Mouse (Mus musculus) forebrain, embryonic 10.5 days (tissue): Measurements from ENCODE around the gene Hpca. TPM values are rescaled to one million over a fixed set of nuclear protein-coding genes. Genes with fewer than 3 reads are reported as not detected.

Source experiments
- DNase-seq: peaks from one replicate; pipeline ENCODE4 v3.0.0-alpha.2; 2017; ENCODE audit warnings: low spot score; ENCODE audit errors: extremely low spot score
- H3K27ac ChIP-seq: fragments of 300-500 bp; sonication (generic); 2 replicates; pipeline ENCODE4 v1.5.1; 2016; ENCODE audit warnings: mild to moderate bottlenecking
- H3K27me3 ChIP-seq: fragments of 300-500 bp; sonication (generic); 2 replicates; pipeline ENCODE4 v1.6.1; 2016; ENCODE audit warnings: mild to moderate bottlenecking; ENCODE audit not compliant: poor library complexity, severe bottlenecking
- H3K36me3 ChIP-seq: fragments of 300-500 bp; sonication (generic); replicated peaks from 2 replicates; pipeline ENCODE4 v1.6.1; 2016; ENCODE audit warnings: mild to moderate bottlenecking, moderate library complexity
- H3K4me1 ChIP-seq: fragments of 300-500 bp; sonication (generic); 2 replicates; pipeline ENCODE4 v1.6.1; 2016
- H3K4me3 ChIP-seq: fragments of 300-500 bp; sonication (generic); 2 replicates; pipeline ENCODE4 v1.5.1; 2016; ENCODE audit warnings: mild to moderate bottlenecking, moderate library complexity
- H3K9me3 ChIP-seq: fragments of 300-500 bp; sonication (generic); 2 replicates; pipeline ENCODE4 v1.6.1; 2016; ENCODE audit warnings: mild to moderate bottlenecking, moderate library complexity
- WGBS: fragments of 180-500 bp; shearing (Covaris S2); methylation state at CpG from one replicate; pipeline ENCODE4 v1.1.7; 2016; 5-methylcytosine and 5-hydroxymethylcytosine counted together
- polyA plus RNA-seq: library from polyadenylated mRNA; unstranded; fragments of >200 nt; fragmentation: Nextera tagmentation; extraction: Ambion mirVana; gene quantifications from 2 replicates; pipeline ENCODE4 v1.2.1, GENCODE M21; 2016

Hpca gene
- polyA plus RNA-seq, 1 experiment from 2014 or later = 0.43 TPM

GRCm38 (mm10) chr4:129113083-129113988 lies 8.5 kb downstream of the Hpca start:
- Histone ChIP-seq H3K27ac (peak overlapping the region; percentile 74; the same call in 1 of the 2 replicates), H3K4me3 (peak overlapping the region; percentile 18; the same call in 1 of the 2 replicates), H3K9me3 (no peaks in the 10 kb centered on the region), H3K4me1 (peaks cover 38% of the 10 kb centered on the region), H3K27me3 (peaks cover 57% of the 10 kb centered on the region), H3K36me3 (no peaks in the 10 kb centered on the region)
- 35% methylated on average over 28 of the region's 28 CpGs for WGBS
- DNase-seq = peak; percentile 85

GRCm38 (mm10) chr4:129112231-129112630 lies 9.6 kb downstream of the Hpca start:
- Histone ChIP-seq H3K27me3 (peaks cover 64% of the 10 kb centered on the region), H3K9me3 (no peaks in the 10 kb centered on the region), H3K4me1 (peaks cover 38% of the 10 kb centered on the region), H3K36me3 (no peaks in the 10 kb centered on the region), H3K27ac (0 out of 2 replicates have a peak overlapping the region, but pooled peaks have one; percentile 60), H3K4me3 (no peak overlapping the region)
- 79% methylated on average over 13 of the region's 13 CpGs for WGBS
- no peak for DNase-seq

- no peak for DNase-seq
- WGBS = 64% methylated on average over 11 of the region's 11 CpGs
- Histone ChIP-seq H3K4me3 (no peak overlapping the region), H3K27me3 (peaks cover 67% of the 10 kb centered on the region), H3K9me3 (no peaks in the 10 kb centered on the region), H3K4me1 (peaks cover 42% of the 10 kb centered on the region), H3K36me3 (no peaks in the 10 kb centered on the region), H3K27ac (no peak overlapping the region)
These were observed 10.5 kb downstream of the Hpca start for GRCm38 (mm10) chr4:129111350-129111749.

- WGBS = 91% methylated on average over 6 of the region's 6 CpGs
- H3K4me3 ChIP-seq = no peak overlapping the region
- H3K27ac ChIP-seq = no peak overlapping the region
- peaks cover 45% of the 10 kb centered on the region for H3K4me1 ChIP-seq
- DNase-seq = no peak
- H3K9me3 ChIP-seq = no peaks in the 10 kb centered on the region
- H3K36me3 ChIP-seq = no peaks in the 10 kb centered on the region
- H3K27me3 ChIP-seq = peaks cover 68% of the 10 kb centered on the region
These were observed 11.0 kb downstream of the Hpca start for GRCm38 (mm10) chr4:129110804-129111203.

- H3K4me3 ChIP-seq = no peak overlapping the region
- H3K4me1 ChIP-seq = peaks cover 40% of the 10 kb centered on the region
- 92% methylated on average over 7 of the region's 7 CpGs for WGBS
These were observed 13.2 kb downstream of the Hpca start for GRCm38 (mm10) chr4:129108624-129109023.

GRCm38 (mm10) chr4:129107348-129107899 lies 14.4 kb downstream of the Hpca start:
- no peak for DNase-seq
- H3K4me3 ChIP-seq = no peak overlapping the region
- 80% methylated on average over 10 of the region's 10 CpGs for WGBS
- no peaks in the 10 kb centered on the region for H3K36me3 ChIP-seq
- no peak overlapping the region for H3K27ac ChIP-seq
- peaks cover 63% of the 10 kb centered on the region for H3K27me3 ChIP-seq
- peaks cover 28% of the 10 kb centered on the region for H3K4me1 ChIP-seq
- no peaks in the 10 kb centered on the region for H3K9me3 ChIP-seq

More at GRCm38 (mm10) chr4:129108624-129109023, 13.2 kb downstream of the Hpca start:
- H3K36me3 ChIP-seq = no peaks in the 10 kb centered on the region
- no peak for DNase-seq
- H3K27me3 ChIP-seq = peaks cover 68% of the 10 kb centered on the region
- H3K27ac ChIP-seq = no peak overlapping the region
- H3K9me3 ChIP-seq = no peaks in the 10 kb centered on the region

- Histone ChIP-seq H3K27me3 (peaks cover 57% of the 10 kb centered on the region), H3K4me1 (peaks cover 17% of the 10 kb centered on the region), H3K27ac (peak overlapping the region; percentile 53; the same call in 1 of the 2 replicates), H3K36me3 (no peaks in the 10 kb centered on the region), H3K4me3 (peak overlapping the region; percentile 49), H3K9me3 (no peaks in the 10 kb centered on the region)
- DNase-seq = no peak
- WGBS = 19% methylated on average over 9 of the region's 9 CpGs
These were observed 15.8 kb downstream of the Hpca start for GRCm38 (mm10) chr4:129106073-129106472.

GRCm38 (mm10) chr4:129105356-129105755 lies 16.5 kb downstream of the Hpca start, which contains the start of gene Tmem54:
Tmem54 (plus strand) TSS chr4:129105548.
- Histone ChIP-seq H3K4me3 (peak within 1 kb of the TSS; percentile 49), H3K27me3 (peaks cover 57% of the 10 kb centered on the region), H3K4me1 (peaks cover 17% of the 10 kb centered on the region), H3K27ac (peak within 1 kb of the TSS; percentile 53), H3K36me3 (no peaks in the 10 kb centered on the region), H3K9me3 (no peaks in the 10 kb centered on the region)
- DNase-seq = no peak
- WGBS = 1% methylated on average over 40 of the region's 40 CpGs

- 90% methylated on average over 14 of the region's 14 CpGs for WGBS
- DNase-seq = no peak
- no peak overlapping the region for H3K27ac ChIP-seq
These were observed 19.6 kb downstream of the Hpca start for GRCm38 (mm10) chr4:129102133-129102829.

GRCm38 (mm10) chr4:129097006-129097405 lies 24.8 kb downstream of the Hpca start:
- no peak overlapping the region for H3K4me3 ChIP-seq
- H3K27ac ChIP-seq = no peak overlapping the region
- no peaks in the 10 kb centered on the region for H3K4me1 ChIP-seq
- H3K36me3 ChIP-seq = no peaks in the 10 kb centered on the region
- DNase-seq = no peak
- no peaks in the 10 kb centered on the region for H3K9me3 ChIP-seq
- WGBS = 75% methylated on average over 7 of the region's 7 CpGs
- peaks cover 19% of the 10 kb centered on the region for H3K27me3 ChIP-seq

More at GRCm38 (mm10) chr4:129102133-129102829, 19.6 kb downstream of the Hpca start:
- H3K36me3 ChIP-seq = no peaks in the 10 kb centered on the region
- peaks cover 17% of the 10 kb centered on the region for H3K4me1 ChIP-seq
- H3K9me3 ChIP-seq = no peaks in the 10 kb centered on the region
- peaks cover 43% of the 10 kb centered on the region for H3K27me3 ChIP-seq
- no peak overlapping the region for H3K4me3 ChIP-seq

GRCm38 (mm10) chr4:129095276-129095675 lies 26.6 kb downstream of the Hpca start:
- Histone ChIP-seq H3K4me1 (no peaks in the 10 kb centered on the region), H3K27ac (no peak overlapping the region), H3K27me3 (peaks cover 19% of the 10 kb centered on the region), H3K36me3 (no peaks in the 10 kb centered on the region), H3K4me3 (no peak overlapping the region), H3K9me3 (no peaks in the 10 kb centered on the region)
- no peak for DNase-seq
- WGBS = 37% methylated on average over 15 of the region's 15 CpGs

GRCm38 (mm10) chr4:129087850-129088249 lies 34.0 kb downstream of the Hpca start:
- Histone ChIP-seq H3K4me3 (no peak overlapping the region), H3K9me3 (no peaks in the 10 kb centered on the region), H3K27me3 (no peaks in the 10 kb centered on the region), H3K36me3 (peaks cover 19% of the 10 kb centered on the region), H3K4me1 (peaks cover 3% of the 10 kb centered on the region; the same call in 1 of the 2 replicates), H3K27ac (no peak overlapping the region)
- DNase-seq = no peak
- WGBS = 53% methylated on average over 5 of the region's 5 CpGs
